Mouse (Mus musculus): ENCODE results near the gene Fastk.

- TF ChIP-seq CTCF (IDR thresholded peaks at IDR 0.05; ENCODE audit: borderline replicate concordance, insufficient read depth, low read length) (no peak), POLR2A (IDR thresholded peaks at IDR 0.05; ENCODE audit: low read depth, low read length) (no peak)
Measured at GRCm38 (mm10) chr5:24475476-24476241, 30.6 kb upstream of the Fastk start.
